Mouse (Mus musculus) liver, adult 2 months (tissue): ENCODE measurements around the gene Myh14.

ENCODE experiments used
- CTCF ChIP-seq: fragments of 200-500 bp; IDR thresholded peaks from 2 replicates; pipeline ENCODE4 v1.5.1; 2011; ENCODE audit warnings: low read depth, low read length, control low read depth
- POLR2A ChIP-seq: fragments of 200-500 bp; IDR thresholded peaks from 2 replicates; pipeline ENCODE4 v1.6.1; 2011; ENCODE audit warnings: low read length, control low read depth; ENCODE audit not compliant: insufficient read depth; ENCODE audit errors: extremely low read depth

DNA sequence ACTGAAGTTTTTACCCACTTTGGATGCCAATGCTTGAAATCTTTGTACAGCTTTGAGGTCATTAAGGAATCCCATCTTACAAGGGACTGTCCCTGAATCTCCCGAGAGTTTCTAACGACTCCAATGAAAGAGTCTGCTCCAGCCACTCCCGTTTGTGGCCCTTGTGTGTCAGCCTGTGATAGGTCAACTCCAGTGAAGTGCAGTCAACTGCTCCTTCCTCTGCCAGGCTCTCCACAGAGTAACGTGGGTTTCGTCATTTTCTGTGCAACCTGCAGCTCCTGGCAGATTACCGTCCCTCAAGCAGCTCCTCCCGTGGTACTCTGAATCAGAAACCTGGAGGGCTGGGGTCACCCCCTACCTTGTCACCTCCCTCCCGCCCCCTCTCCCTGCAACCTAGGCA, 107.4 kb downstream of the Myh14 start:
- TF ChIP-seq CTCF: no peak
- TF ChIP-seq POLR2A: no peak
